Mouse (Mus musculus) midbrain, embryonic 11.5 days (tissue): ENCODE measurements around the gene Foxp1. TPM values are rescaled to one million over a fixed set of nuclear protein-coding genes. Genes with fewer than 3 reads are reported as not detected.

Experiments
- ATAC-seq: fragments of 200-750 bp; cut with Nextera tagmentation; 2 replicates; pipeline ENCODE4 v1.8.0; 2017; ENCODE audit warnings: moderate TSS enrichment, moderate library complexity; ENCODE audit not compliant: low FRiP score
- DNase-seq: peaks from one replicate; pipeline ENCODE4 v3.0.0; 2015; ENCODE audit warnings: low spot score; ENCODE audit errors: missing footprints
- H3K27ac ChIP-seq: fragments of 300-500 bp; sonication (generic); 2 replicates; pipeline ENCODE4 v1.5.1; 2014; ENCODE audit warnings: low read depth, low read length
- H3K27me3 ChIP-seq: fragments of 300-500 bp; sonication (generic); 2 replicates; pipeline ENCODE4 v1.6.1; 2014; ENCODE audit warnings: mild to moderate bottlenecking, low read length, moderate library complexity, mixed read lengths; ENCODE audit not compliant: control insufficient read depth, insufficient read depth
- H3K36me3 ChIP-seq: fragments of 300-500 bp; sonication (generic); 2 replicates; pipeline ENCODE4 v1.6.1; 2014; ENCODE audit warnings: mild to moderate bottlenecking, low read length, moderate library complexity, mixed read lengths; ENCODE audit not compliant: control insufficient read depth, insufficient read depth
- H3K4me1 ChIP-seq: fragments of 300-500 bp; sonication (generic); 2 replicates; pipeline ENCODE4 v1.6.1; 2014; ENCODE audit warnings: low read length; ENCODE audit not compliant: control insufficient read depth, insufficient read depth
- H3K4me2 ChIP-seq: fragments of 300-500 bp; sonication (generic); 2 replicates; pipeline ENCODE4 v1.6.1; 2014; ENCODE audit warnings: mild to moderate bottlenecking, moderate library complexity
- H3K4me3 ChIP-seq: fragments of 300-500 bp; sonication (generic); 2 replicates; pipeline ENCODE4 v1.5.1; 2014; ENCODE audit warnings: low read depth, low read length
- H3K9ac ChIP-seq: fragments of 300-500 bp; sonication (generic); 2 replicates; pipeline ENCODE4 v1.6.1; 2014; ENCODE audit warnings: low read length
- H3K9me3 ChIP-seq: fragments of 300-500 bp; sonication (generic); 2 replicates; pipeline ENCODE4 v1.6.1; 2016; ENCODE audit warnings: low read length; ENCODE audit not compliant: control insufficient read depth
- WGBS: fragments of 180-500 bp; shearing (Covaris S2); extraction: QIAGEN DNeasy Blood & Tissue Kit; methylation state at CpG from one replicate; pipeline ENCODE4 v1.1.7; 2014; 5-methylcytosine and 5-hydroxymethylcytosine counted together
- polyA plus RNA-seq: library from polyadenylated mRNA; unstranded; fragments of >200 nt; fragmentation: Nextera tagmentation; extraction: Ambion mirVana; gene quantifications from 2 replicates; pipeline ENCODE4 v1.2.1, GENCODE M21; 2014

Gene Foxp1
- polyA plus RNA-seq, 1 experiment from 2014 or later: 86.2 TPM

DNA sequence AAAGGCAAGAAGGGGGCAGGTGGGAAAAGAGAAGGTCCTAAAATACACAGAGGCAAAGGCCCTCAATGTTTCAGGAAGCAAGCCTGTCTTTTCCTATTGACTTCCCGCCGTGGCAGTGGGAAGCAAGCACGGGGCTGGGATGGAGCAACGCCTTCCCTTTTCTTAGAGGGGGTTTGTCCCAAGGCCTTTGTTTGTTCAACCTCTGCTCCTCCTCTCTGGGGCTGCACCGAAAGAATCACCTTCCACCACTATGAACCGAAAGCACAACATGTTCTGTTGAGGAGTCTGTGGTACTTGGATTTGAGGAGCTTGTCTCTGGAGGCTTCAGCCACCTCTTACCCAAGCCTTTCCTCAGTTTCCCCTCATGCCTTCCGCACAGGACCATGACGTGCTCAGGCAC is 355.5 kb downstream of the Foxp1 start:
- no peaks in the 10 kb centered on the region for H3K36me3 ChIP-seq
- no peak for DNase-seq
- no peak overlapping the region for H3K4me2 ChIP-seq
- H3K27me3 ChIP-seq: no peaks in the 10 kb centered on the region
- H3K9me3 ChIP-seq: no peaks in the 10 kb centered on the region
- H3K4me1 ChIP-seq: no peaks in the 10 kb centered on the region
- ATAC-seq: no peak
- no peak overlapping the region for H3K27ac ChIP-seq
- 58% methylated on average over 8 of the region's 8 CpGs for WGBS
- no peak overlapping the region for H3K9ac ChIP-seq
- H3K4me3 ChIP-seq: no peak overlapping the region

- Histone ChIP-seq H3K4me2 (no peak overlapping the region), H3K27me3 (no peaks in the 10 kb centered on the region), H3K36me3 (no peaks in the 10 kb centered on the region), H3K9me3 (no peaks in the 10 kb centered on the region), H3K9ac (no peak overlapping the region), H3K27ac (no peak overlapping the region), H3K4me1 (no peaks in the 10 kb centered on the region), H3K4me3 (no peak overlapping the region)
- DNase-seq (no peak), ATAC-seq (no peak)
- 90% methylated on average over 4 of the region's 4 CpGs for WGBS
Measured at GRCm38 (mm10) chr6:99166169-99166568, 356.4 kb downstream of the Foxp1 start.

DNA sequence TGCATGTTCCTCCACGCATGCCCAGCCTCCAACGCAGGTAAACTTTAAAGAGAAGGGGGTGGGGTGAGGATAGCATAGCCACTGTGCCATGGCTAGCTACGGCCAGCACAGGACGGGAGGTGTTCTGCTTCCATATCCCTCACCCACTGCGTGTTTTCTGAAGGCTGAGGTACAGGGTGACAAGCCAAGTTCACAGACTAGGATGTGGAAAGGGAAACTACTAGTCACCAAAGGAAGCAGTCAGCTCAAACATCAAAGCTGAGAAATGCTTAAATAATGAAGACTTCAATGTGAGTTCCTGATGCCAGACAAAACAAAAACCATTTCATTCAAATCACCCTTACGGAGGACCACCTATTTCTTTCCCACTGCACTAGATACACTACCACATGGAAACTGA is 357.8 kb downstream of the Foxp1 start:
- H3K4me1 ChIP-seq: no peaks in the 10 kb centered on the region
- WGBS: 93% methylated on average over 6 of the region's 6 CpGs
- ATAC-seq (no peak), DNase-seq (no peak)
- H3K9ac ChIP-seq: no peak overlapping the region
- H3K4me3 ChIP-seq: no peak overlapping the region
- H3K27me3 ChIP-seq: no peaks in the 10 kb centered on the region
- no peak overlapping the region for H3K27ac ChIP-seq
- no peak overlapping the region for H3K4me2 ChIP-seq
- no peaks in the 10 kb centered on the region for H3K36me3 ChIP-seq
- no peaks in the 10 kb centered on the region for H3K9me3 ChIP-seq

DNA sequence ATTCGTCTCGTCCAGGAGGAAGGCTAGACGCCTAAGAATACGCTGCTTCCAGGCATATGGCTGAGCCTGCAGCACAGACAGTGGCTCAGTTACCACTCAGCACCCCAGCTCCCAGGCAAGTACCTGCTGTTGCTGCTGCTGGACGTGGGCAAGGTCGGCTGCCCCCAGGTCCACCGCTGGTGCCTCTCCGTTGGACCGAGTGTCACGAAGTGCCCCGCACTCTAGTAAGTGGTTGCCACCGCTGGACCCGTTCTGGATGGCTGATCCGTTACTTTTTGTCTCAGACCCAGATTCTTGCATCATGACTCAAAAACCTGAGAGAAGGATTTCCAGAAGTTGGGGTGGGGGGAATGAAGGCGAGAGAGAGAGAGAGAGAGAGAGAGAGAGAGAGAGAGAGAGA is 359.8 kb downstream of the Foxp1 start:
- 86% methylated on average over 15 of the region's 15 CpGs for WGBS
- no peak for DNase-seq
- ATAC-seq: no peak
- Histone ChIP-seq H3K27ac (no peak overlapping the region), H3K27me3 (no peaks in the 10 kb centered on the region), H3K4me3 (no peak overlapping the region), H3K4me2 (no peak overlapping the region), H3K4me1 (no peaks in the 10 kb centered on the region), H3K9ac (no peak overlapping the region), H3K9me3 (no peaks in the 10 kb centered on the region), H3K36me3 (no peaks in the 10 kb centered on the region)

DNA sequence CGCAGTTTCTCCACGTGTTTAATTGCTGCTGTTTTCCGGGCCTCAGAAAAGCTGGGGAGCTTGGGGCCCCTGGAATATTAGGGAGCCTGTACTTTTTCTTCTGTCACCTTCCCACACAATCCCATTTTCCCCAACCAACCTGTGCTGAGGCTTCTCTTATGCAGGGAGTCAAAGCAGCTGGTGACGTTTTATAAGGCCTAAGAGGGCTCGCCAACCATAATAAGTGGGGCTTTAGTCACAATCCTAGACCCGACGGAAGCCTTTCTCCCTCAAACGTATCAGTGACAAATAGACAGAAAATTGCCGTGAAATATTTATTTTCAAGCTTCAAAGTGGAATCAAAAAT is 362.2 kb downstream of the Foxp1 start:
- no peaks in the 10 kb centered on the region for H3K36me3 ChIP-seq
- WGBS: 76% methylated on average over 9 of the region's 9 CpGs
- no peak for DNase-seq
- H3K27me3 ChIP-seq: no peaks in the 10 kb centered on the region
- no peak for ATAC-seq
- H3K4me1 ChIP-seq: no peaks in the 10 kb centered on the region
- no peak overlapping the region for H3K9ac ChIP-seq
- H3K4me3 ChIP-seq: no peak overlapping the region
- no peak overlapping the region for H3K27ac ChIP-seq
- no peak overlapping the region for H3K4me2 ChIP-seq
- no peaks in the 10 kb centered on the region for H3K9me3 ChIP-seq

- no peak for DNase-seq
- Histone ChIP-seq H3K27ac (no peak overlapping the region), H3K27me3 (no peaks in the 10 kb centered on the region), H3K36me3 (no peaks in the 10 kb centered on the region), H3K4me2 (no peak overlapping the region), H3K4me3 (no peak overlapping the region), H3K4me1 (no peaks in the 10 kb centered on the region), H3K9me3 (no peaks in the 10 kb centered on the region), H3K9ac (no peak overlapping the region)
- ATAC-seq: no peak
- WGBS: 71% methylated on average over 23 of the region's 23 CpGs
Measured at GRCm38 (mm10) chr6:99159452-99160347, 362.8 kb downstream of the Foxp1 start.

DNA sequence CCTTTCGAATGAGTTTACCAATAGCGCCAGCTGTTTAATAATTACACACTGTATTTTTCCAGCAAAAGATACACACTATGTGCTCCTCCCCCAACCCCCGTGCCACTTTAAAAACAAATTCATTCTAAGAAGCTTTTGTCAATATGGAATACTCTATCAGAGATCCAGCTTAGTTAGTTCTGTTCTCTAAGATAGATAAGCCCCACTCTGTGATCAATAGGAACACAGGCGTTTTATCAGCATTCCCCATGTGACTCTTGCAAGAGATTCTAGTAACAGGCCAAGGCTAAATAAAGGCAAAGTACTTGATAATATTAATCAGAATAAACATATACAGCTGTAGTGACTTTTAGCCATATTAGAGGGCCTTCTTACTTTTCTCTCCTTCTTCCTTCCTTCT is 368.8 kb downstream of the Foxp1 start:
- H3K27ac ChIP-seq: no peak overlapping the region
- H3K36me3 ChIP-seq: no peaks in the 10 kb centered on the region
- no peaks in the 10 kb centered on the region for H3K27me3 ChIP-seq
- H3K9me3 ChIP-seq: no peaks in the 10 kb centered on the region
- H3K4me1 ChIP-seq: no peaks in the 10 kb centered on the region
- ATAC-seq: no peak
- no peak for DNase-seq
- no peak overlapping the region for H3K4me2 ChIP-seq
- no peak overlapping the region for H3K4me3 ChIP-seq
- 91% methylated on average over 4 of the region's 4 CpGs for WGBS
- H3K9ac ChIP-seq: no peak overlapping the region

- Histone ChIP-seq H3K4me1 (no peaks in the 10 kb centered on the region), H3K9me3 (no peaks in the 10 kb centered on the region), H3K27ac (no peak overlapping the region), H3K9ac (no peak overlapping the region), H3K27me3 (no peaks in the 10 kb centered on the region), H3K36me3 (no peaks in the 10 kb centered on the region), H3K4me2 (no peak overlapping the region), H3K4me3 (no peak overlapping the region)
- ATAC-seq (no peak), DNase-seq (no peak)
- 93% methylated on average over 7 of the region's 7 CpGs for WGBS
Measured at GRCm38 (mm10) chr6:99146400-99146905, 376.1 kb downstream of the Foxp1 start.

GRCm38 (mm10) chr6:99145033-99145432 is 377.5 kb downstream of the Foxp1 start:
- ATAC-seq: no peak
- Histone ChIP-seq H3K9me3 (no peaks in the 10 kb centered on the region), H3K4me2 (no peak overlapping the region), H3K27ac (no peak overlapping the region), H3K27me3 (no peaks in the 10 kb centered on the region), H3K9ac (no peak overlapping the region), H3K4me1 (no peaks in the 10 kb centered on the region), H3K4me3 (no peak overlapping the region), H3K36me3 (no peaks in the 10 kb centered on the region)
- WGBS: 87% methylated on average over 7 of the region's 7 CpGs
- DNase-seq: no peak
